Mouse (Mus musculus): ENCODE results near the gene Naa60. TPM values are rescaled to one million over a fixed set of nuclear protein-coding genes. Genes with fewer than 3 reads are reported as not detected.

The Naa60 gene
- 44.3 and 51.2 TPM in 2 replicates for polyA plus RNA-seq (2014; fragmentation: Nextera tagmentation; extraction: Ambion mirVana)

DNA sequence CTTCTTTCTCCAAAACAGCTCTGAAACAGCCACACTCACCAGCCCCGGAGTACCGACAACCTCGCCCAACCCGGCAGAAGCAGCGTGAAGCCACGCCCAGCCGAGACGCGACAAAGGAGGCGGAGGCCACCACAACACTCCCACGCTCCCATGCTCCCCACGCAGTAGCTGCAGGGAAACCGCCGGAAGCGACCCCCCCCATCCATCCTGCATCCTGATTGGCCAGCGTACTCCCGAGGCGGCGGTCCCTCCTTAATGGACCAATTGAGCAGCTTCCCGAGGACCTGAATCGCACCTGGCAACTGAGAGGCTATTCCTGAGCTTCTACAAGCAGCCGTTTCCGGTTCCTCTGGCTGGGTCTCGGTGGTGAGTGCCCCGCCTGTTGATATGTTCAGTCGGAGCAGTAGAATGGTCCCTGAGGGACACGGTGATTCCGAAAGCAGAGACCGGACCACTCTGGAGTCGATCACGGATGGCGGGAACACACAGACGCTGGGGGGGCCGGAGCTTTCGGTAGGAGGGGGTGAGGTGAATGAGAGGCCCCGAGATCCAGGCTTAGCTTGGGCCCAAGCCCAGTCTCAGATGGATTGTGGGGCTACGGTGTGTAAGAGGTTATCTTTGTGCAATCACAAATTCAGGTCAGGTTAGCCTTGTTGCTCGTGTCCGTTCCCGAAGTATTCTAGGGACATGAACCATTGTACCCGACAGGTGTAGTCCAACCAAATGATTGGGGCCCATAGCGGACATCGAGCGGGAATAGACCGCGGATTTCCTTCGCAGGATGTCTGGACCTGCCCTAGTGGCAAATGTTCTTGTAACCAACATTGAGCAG, at the start of gene Naa60:
Gene Naa60 (plus strand): TSS at position 160 of the 832 bp plus-strand sequence.
- 4% methylated on average over 47 of the region's 47 CpGs for WGBS
- H3K27ac ChIP-seq (ENCODE audit: low read depth, low read length) = peak within 1 kb of the TSS; percentile 35; the same call in 1 of the 2 replicates

DNA sequence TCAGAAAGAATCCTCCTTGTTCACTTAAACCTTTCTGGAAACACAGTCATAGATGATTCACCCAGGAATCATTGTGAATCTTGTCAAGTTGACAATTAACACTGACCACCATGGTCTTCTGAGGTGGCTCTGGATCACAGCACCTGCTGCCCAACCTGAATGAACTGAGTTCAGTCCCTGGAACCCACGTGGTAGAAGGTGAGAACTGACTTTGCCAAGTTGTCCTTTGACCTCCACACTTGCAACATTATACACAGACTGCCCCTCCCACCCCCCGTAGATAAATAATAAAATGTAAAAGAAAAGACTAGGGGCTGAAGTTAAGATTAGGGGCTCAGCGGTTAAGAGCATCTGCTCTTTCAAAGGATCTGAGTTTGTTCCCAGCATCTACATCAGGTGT, 44.2 kb upstream of the Naa60 start:
- no peak overlapping the region for H3K4me2 ChIP-seq
- H3K36me3 ChIP-seq (ENCODE audit: control insufficient read depth, insufficient read depth, low read length) = no peaks in the 10 kb centered on the region
- H3K9ac ChIP-seq (ENCODE audit: low read depth, low read length) = no peak overlapping the region
- WGBS = 53% methylated on average over 3 of the region's 3 CpGs
- no peaks in the 10 kb centered on the region for H3K9me3 ChIP-seq (ENCODE audit: control insufficient read depth, low read length)
- ATAC-seq (replicated peaks; ENCODE audit: low FRiP score) (no peak), DNase-seq (ENCODE audit: low spot score) (no peak)
- no peak overlapping the region for H3K4me3 ChIP-seq (ENCODE audit: low read depth, low read length)
- no peaks in the 10 kb centered on the region for H3K27me3 ChIP-seq (replicated peaks; ENCODE audit: control insufficient read depth, insufficient read depth, low read length)
- no peaks in the 10 kb centered on the region for H3K4me1 ChIP-seq (replicated peaks; ENCODE audit: control insufficient read depth, insufficient read depth, low read length)
- no peak overlapping the region for H3K27ac ChIP-seq (ENCODE audit: low read depth, low read length)

More for the DNA sequence above, at the start of gene Naa60:
- Histone ChIP-seq H3K4me1 (replicated peaks; ENCODE audit: control insufficient read depth, insufficient read depth, low read length) (peaks cover 11% of the 10 kb centered on the region), H3K27me3 (replicated peaks; ENCODE audit: control insufficient read depth, insufficient read depth, low read length) (no peaks in the 10 kb centered on the region), H3K9me3 (ENCODE audit: control insufficient read depth, low read length) (no peaks in the 10 kb centered on the region), H3K4me2 (peak within 1 kb of the TSS; percentile 92), H3K9ac (ENCODE audit: low read depth, low read length) (peak within 1 kb of the TSS; percentile 65), H3K36me3 (ENCODE audit: control insufficient read depth, insufficient read depth, low read length) (peaks cover 2% of the 10 kb centered on the region; the same call in 1 of the 2 replicates), H3K4me3 (ENCODE audit: low read depth, low read length) (peak within 1 kb of the TSS; percentile 68)
- peak; percentile 93 for ATAC-seq (replicated peaks; ENCODE audit: low FRiP score)
- peak; percentile 92 for DNase-seq (ENCODE audit: low spot score)

DNA sequence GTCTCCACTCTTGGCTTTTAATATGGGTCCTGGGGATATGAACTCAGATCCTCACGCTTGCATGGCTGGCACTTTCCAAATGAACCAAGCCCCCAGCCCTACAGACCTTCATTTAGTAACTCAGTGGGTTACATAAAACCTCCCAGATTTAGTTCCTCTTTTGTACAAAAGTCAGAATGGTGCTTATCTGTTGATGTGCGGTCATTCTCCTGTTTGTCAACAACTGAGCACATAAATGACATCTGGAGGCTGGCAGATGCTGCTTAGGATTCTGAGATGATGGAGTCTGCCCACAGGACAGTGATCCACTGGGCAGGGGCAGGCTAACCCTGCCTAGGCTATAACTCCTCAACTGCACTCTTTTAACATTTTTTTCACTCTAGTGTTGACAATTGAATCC, 42.4 kb upstream of the Naa60 start:
- H3K4me3 ChIP-seq (ENCODE audit: low read depth, low read length) = no peak overlapping the region
- H3K9ac ChIP-seq (ENCODE audit: low read depth, low read length) = no peak overlapping the region
- H3K27me3 ChIP-seq (replicated peaks; ENCODE audit: control insufficient read depth, insufficient read depth, low read length) = no peaks in the 10 kb centered on the region
- no peaks in the 10 kb centered on the region for H3K9me3 ChIP-seq (ENCODE audit: control insufficient read depth, low read length)
- no peak overlapping the region for H3K4me2 ChIP-seq
- ATAC-seq (replicated peaks; ENCODE audit: low FRiP score) (no peak), DNase-seq (ENCODE audit: low spot score) (no peak)
- no peak overlapping the region for H3K27ac ChIP-seq (ENCODE audit: low read depth, low read length)
- H3K36me3 ChIP-seq (ENCODE audit: control insufficient read depth, insufficient read depth, low read length) = no peaks in the 10 kb centered on the region
- WGBS = 65% methylated on average over 2 of the region's 2 CpGs
- no peaks in the 10 kb centered on the region for H3K4me1 ChIP-seq (replicated peaks; ENCODE audit: control insufficient read depth, insufficient read depth, low read length)

DNA sequence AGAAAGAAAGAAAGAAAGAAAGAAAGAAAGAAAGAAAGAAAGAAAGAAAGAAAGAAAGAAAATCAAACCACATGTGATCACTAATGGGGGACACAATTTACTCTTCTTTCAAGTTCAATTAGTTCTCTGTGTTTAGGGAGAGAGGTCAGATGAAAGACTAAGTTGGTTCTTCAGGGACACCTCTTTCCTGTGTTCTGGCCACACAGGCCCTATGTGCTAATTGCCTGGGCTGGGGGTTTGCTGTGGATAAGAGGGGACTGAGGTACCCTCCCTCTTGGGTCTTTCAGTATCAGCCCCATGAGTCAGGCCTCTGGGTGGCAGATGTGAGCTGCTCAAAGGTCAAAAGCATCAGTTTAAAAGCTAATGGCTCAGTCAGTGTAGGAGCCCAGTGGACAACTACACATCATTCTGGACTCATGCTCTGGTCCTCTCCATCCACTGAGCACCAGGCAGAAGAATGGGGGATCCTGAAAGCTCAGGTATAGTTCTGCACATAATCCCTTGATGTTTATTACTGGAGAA, 41.5 kb upstream of the Naa60 start, which contains the start of gene Olfr15:
Gene Olfr15 (plus strand): TSS at position 291 of the 522 bp plus-strand sequence.
- Histone ChIP-seq H3K9ac (ENCODE audit: low read depth, low read length) (no peak within 1 kb of the TSS), H3K4me1 (replicated peaks; ENCODE audit: control insufficient read depth, insufficient read depth, low read length) (no peaks in the 10 kb centered on the region), H3K36me3 (ENCODE audit: control insufficient read depth, insufficient read depth, low read length) (no peaks in the 10 kb centered on the region), H3K4me3 (ENCODE audit: low read depth, low read length) (no peak within 1 kb of the TSS), H3K27ac (ENCODE audit: low read depth, low read length) (no peak within 1 kb of the TSS), H3K4me2 (no peak within 1 kb of the TSS), H3K9me3 (ENCODE audit: control insufficient read depth, low read length) (no peaks in the 10 kb centered on the region), H3K27me3 (replicated peaks; ENCODE audit: control insufficient read depth, insufficient read depth, low read length) (no peaks in the 10 kb centered on the region)
- ATAC-seq (replicated peaks; ENCODE audit: low FRiP score) (no peak), DNase-seq (ENCODE audit: low spot score) (no peak)

DNA sequence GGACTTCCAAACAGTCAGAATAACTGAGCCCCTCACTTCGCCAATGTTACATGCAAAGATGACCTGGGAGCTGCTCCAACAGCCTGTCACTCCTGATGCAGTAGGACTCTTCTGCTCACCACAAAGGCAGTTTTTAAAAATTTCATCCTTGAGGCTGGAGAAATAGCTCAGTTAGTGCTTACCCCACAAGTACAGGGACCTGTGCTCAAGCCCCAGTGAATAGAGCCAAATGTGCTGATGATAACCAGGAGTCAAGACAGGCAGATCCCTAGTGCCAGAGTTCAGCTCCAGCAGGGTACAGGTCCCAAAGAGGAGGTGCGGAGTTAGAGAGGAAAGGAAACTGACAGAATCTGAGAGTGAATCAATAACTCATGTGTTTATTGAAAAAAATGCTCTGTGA, 36.7 kb upstream of the Naa60 start:
- H3K27ac ChIP-seq (ENCODE audit: low read depth, low read length) = no peak overlapping the region
- WGBS = 82% methylated on average over 2 of the region's 2 CpGs
- DNase-seq (ENCODE audit: low spot score) = no peak
- H3K4me1 ChIP-seq (replicated peaks; ENCODE audit: control insufficient read depth, insufficient read depth, low read length) = no peaks in the 10 kb centered on the region
- H3K27me3 ChIP-seq (replicated peaks; ENCODE audit: control insufficient read depth, insufficient read depth, low read length) = no peaks in the 10 kb centered on the region
- no peak overlapping the region for H3K9ac ChIP-seq (ENCODE audit: low read depth, low read length)
- no peak for ATAC-seq (replicated peaks; ENCODE audit: low FRiP score)
- H3K9me3 ChIP-seq (ENCODE audit: control insufficient read depth, low read length) = no peaks in the 10 kb centered on the region
- no peak overlapping the region for H3K4me2 ChIP-seq
- no peaks in the 10 kb centered on the region for H3K36me3 ChIP-seq (ENCODE audit: control insufficient read depth, insufficient read depth, low read length)
- H3K4me3 ChIP-seq (ENCODE audit: low read depth, low read length) = no peak overlapping the region

DNA sequence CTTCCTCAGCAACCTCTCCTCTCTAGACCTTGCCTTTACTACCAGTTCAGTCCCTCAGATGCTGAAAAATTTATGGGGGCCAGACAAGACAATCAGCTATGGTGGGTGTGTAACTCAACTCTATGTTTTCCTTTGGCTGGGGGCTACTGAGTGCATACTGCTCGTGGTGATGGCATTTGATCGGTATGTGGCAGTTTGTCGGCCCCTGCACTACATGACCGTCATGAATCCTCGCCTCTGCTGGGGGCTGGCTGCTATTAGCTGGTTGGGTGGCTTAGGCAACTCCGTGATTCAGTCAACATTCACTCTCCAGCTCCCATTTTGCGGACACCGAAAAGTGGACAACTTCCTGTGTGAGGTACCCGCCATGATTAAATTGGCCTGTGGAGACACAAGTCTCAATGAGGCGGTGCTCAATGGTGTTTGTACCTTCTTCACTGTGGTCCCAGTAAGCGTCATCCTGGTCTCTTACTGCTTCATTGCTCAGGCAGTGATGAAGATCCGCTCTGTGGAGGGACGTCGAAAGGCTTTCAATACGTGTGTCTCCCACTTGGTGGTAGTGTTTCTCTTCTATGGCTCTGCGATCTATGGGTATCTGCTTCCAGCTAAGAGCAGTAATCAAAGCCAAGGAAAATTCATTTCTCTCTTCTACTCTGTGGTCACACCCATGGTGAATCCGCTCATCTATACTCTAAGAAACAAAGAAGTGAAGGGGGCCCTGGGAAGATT, 32.9 kb upstream of the Naa60 start:
- WGBS = 49% methylated on average over 17 of the region's 17 CpGs
- Histone ChIP-seq H3K4me3 (ENCODE audit: low read depth, low read length) (no peak overlapping the region), H3K9ac (ENCODE audit: low read depth, low read length) (no peak overlapping the region), H3K4me1 (replicated peaks; ENCODE audit: control insufficient read depth, insufficient read depth, low read length) (no peaks in the 10 kb centered on the region), H3K9me3 (ENCODE audit: control insufficient read depth, low read length) (no peaks in the 10 kb centered on the region), H3K27me3 (replicated peaks; ENCODE audit: control insufficient read depth, insufficient read depth, low read length) (no peaks in the 10 kb centered on the region), H3K27ac (ENCODE audit: low read depth, low read length) (no peak overlapping the region), H3K36me3 (ENCODE audit: control insufficient read depth, insufficient read depth, low read length) (no peaks in the 10 kb centered on the region), H3K4me2 (no peak overlapping the region)
- ATAC-seq (replicated peaks; ENCODE audit: low FRiP score) (peak; percentile 56; the same call in 1 of the 2 replicates), DNase-seq (ENCODE audit: low spot score) (no peak)

DNA sequence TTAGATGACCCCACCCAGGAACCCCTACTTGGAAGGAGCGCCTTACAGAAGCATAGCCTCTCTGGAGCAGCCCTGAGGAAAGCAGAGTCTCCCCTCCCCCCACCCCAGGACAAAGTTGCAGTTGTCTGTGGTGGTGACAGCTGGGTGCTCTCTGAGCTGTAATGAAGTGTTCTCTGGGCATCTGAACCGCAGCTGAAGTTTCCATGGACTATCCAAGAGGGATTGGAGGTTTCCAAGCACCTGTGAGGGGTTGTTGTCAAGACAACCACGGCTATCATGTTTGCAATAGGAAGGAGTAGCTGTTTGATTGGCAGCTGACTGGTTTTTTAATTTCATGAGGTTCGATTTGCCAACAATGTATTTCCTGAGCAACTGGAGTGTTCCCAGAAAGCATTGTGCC, 29.2 kb upstream of the Naa60 start:
- 35% methylated on average over 4 of the region's 4 CpGs for WGBS
- H3K4me1 ChIP-seq (replicated peaks; ENCODE audit: control insufficient read depth, insufficient read depth, low read length) = peaks cover 5% of the 10 kb centered on the region
- H3K4me2 ChIP-seq = no peak overlapping the region
- H3K9me3 ChIP-seq (ENCODE audit: control insufficient read depth, low read length) = no peaks in the 10 kb centered on the region
- no peak overlapping the region for H3K9ac ChIP-seq (ENCODE audit: low read depth, low read length)
- DNase-seq (ENCODE audit: low spot score) (no peak), ATAC-seq (replicated peaks; ENCODE audit: low FRiP score) (no peak)
- H3K4me3 ChIP-seq (ENCODE audit: low read depth, low read length) = no peak overlapping the region
- H3K27ac ChIP-seq (ENCODE audit: low read depth, low read length) = 0 out of 2 replicates have a peak overlapping the region, but pooled peaks have one; percentile 5
- no peaks in the 10 kb centered on the region for H3K36me3 ChIP-seq (ENCODE audit: control insufficient read depth, insufficient read depth, low read length)
- no peaks in the 10 kb centered on the region for H3K27me3 ChIP-seq (replicated peaks; ENCODE audit: control insufficient read depth, insufficient read depth, low read length)

DNA sequence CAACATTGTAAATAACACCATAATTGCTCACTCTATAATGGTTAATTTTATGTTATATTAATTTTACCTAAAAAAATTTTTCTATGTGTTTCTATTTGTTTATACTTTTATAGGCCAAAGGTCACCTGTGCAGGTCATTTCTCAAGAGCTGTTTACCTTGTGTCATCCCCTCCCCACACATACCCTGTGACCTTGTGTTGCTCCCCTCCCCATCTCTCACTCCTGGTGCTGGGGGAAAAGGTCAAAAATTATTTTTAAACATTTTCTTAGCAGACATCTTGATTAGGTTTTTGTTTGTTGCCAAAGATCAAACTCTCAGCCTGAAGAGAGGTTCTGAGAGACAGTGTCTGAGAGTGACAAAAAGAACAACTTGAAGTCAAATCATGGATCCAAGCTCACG, 28.4 kb upstream of the Naa60 start:
- no peak for DNase-seq (ENCODE audit: low spot score)
- H3K4me2 ChIP-seq = no peak overlapping the region
- no peak for ATAC-seq (replicated peaks; ENCODE audit: low FRiP score)
- WGBS = 61% methylated on average over 1 of the region's 1 CpGs
- H3K4me3 ChIP-seq (ENCODE audit: low read depth, low read length) = no peak overlapping the region
- no peaks in the 10 kb centered on the region for H3K27me3 ChIP-seq (replicated peaks; ENCODE audit: control insufficient read depth, insufficient read depth, low read length)
- H3K4me1 ChIP-seq (replicated peaks; ENCODE audit: control insufficient read depth, insufficient read depth, low read length) = peaks cover 7% of the 10 kb centered on the region
- no peaks in the 10 kb centered on the region for H3K36me3 ChIP-seq (ENCODE audit: control insufficient read depth, insufficient read depth, low read length)
- no peaks in the 10 kb centered on the region for H3K9me3 ChIP-seq (ENCODE audit: control insufficient read depth, low read length)
- no peak overlapping the region for H3K27ac ChIP-seq (ENCODE audit: low read depth, low read length)
- H3K9ac ChIP-seq (ENCODE audit: low read depth, low read length) = no peak overlapping the region

Measured in liver, embryonic 11.5 days (tissue).